Mouse (Mus musculus): Measurements from ENCODE around the gene Gpr171. TPM values are rescaled to one million over a fixed set of nuclear protein-coding genes. Genes with fewer than 3 reads are reported as not detected.
A peak's percentile ranks its signal among the peaks of the same experiment; 100 is the strongest.
"Not testable (repeated sequence)": the region's sequence is repeated elsewhere in the genome, so short reads cannot be mapped to it uniquely, and the experiment has no call there.

The Gpr171 gene
- polyA plus RNA-seq, 1 experiment from 2014 or later = 0.20 TPM

DNA sequence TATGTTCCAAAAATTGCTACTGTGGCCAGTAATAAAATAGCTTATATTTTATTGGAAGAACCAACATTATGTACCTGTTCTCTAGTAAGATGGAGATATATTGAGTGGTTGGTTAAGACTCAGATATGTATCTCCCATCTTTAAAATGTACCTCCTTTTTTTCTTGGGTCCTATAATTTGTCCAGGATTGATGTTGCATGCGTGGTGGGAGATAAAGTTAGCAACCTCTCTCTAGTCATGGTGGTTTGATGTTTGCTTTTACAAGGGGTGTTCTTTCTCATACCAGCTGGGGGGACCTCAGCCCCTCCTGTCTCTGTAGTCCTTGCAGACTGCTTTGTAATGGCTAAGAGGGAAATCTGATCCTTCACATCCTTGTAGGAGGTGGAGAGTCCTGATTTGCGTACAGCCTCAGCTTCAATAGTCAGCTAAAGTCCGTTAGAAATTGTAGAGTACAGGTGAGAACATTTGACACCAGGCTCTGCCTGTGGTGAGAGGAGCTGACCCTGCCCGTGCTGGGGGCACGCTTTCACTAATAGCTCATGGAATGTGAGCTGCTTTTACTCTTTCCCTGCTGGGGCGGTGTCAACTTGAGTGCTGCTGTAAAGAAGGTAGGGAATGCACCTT is 21.2 kb downstream of the Gpr171 start:
- ATAC-seq (replicated peaks; ENCODE audit: low FRiP score, low read depth) = peak; percentile 10; the same call in 1 of the 2 replicates
- no peaks in the 10 kb centered on the region for H3K9me3 ChIP-seq (replicated peaks; ENCODE audit: low read length)

DNA sequence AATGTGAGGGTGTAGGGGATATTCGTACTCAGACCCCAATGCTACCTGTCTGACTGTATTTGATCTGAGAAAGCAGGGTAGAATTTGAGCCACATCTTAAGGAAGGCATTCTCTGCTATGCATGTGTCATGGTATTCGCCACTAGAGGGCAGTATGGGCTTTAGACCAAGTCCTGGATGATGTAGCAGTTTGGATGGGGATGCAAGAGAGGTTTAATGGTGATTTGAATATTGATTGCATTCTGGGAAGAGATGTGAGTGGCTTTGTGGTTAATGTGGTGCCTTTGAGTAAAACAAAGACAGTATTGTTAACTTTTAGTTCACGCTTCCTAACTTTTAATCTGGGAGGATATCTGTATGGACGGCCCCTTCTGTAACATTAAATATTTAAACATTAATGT is 22.3 kb downstream of the Gpr171 start:
- ATAC-seq (replicated peaks; ENCODE audit: low FRiP score, low read depth) = no peak
- peak; percentile 68 for DNase-seq (ENCODE audit: low spot score)
- H3K9me3 ChIP-seq (replicated peaks; ENCODE audit: low read length) = no peaks in the 10 kb centered on the region
- WGBS = 42% methylated on average over 4 of the region's 4 CpGs
- H3K27ac ChIP-seq = no peak overlapping the region
- H3K27me3 ChIP-seq (ENCODE audit: insufficient read depth, low read length) = no peaks in the 10 kb centered on the region
- peak; percentile 77 for TF ChIP-seq CTCF (IDR thresholded peaks at IDR 0.05; ENCODE audit: low read depth)
- no peak overlapping the region for H3K4me3 ChIP-seq (replicated peaks; ENCODE audit: low read depth, low read length)
- H3K4me2 ChIP-seq (ENCODE audit: low read length) = no peak overlapping the region
- no peak overlapping the region for H3K9ac ChIP-seq (ENCODE audit: low read depth, low read length)
- peaks cover 6% of the 10 kb centered on the region; the same call in 1 of the 2 replicates for H3K4me1 ChIP-seq (replicated peaks; ENCODE audit: insufficient read depth, low read length)
- H3K36me3 ChIP-seq (ENCODE audit: insufficient read depth, low read length) = no peaks in the 10 kb centered on the region

More for the DNA sequence above, 21.2 kb downstream of the Gpr171 start:
- Histone ChIP-seq H3K27ac (no peak overlapping the region), H3K9ac (ENCODE audit: low read depth, low read length) (no peak overlapping the region), H3K27me3 (ENCODE audit: insufficient read depth, low read length) (no peaks in the 10 kb centered on the region), H3K4me2 (ENCODE audit: low read length) (no peak overlapping the region), H3K36me3 (ENCODE audit: insufficient read depth, low read length) (no peaks in the 10 kb centered on the region), H3K4me1 (replicated peaks; ENCODE audit: insufficient read depth, low read length) (peaks cover 6% of the 10 kb centered on the region; the same call in 1 of the 2 replicates), H3K4me3 (replicated peaks; ENCODE audit: low read depth, low read length) (no peak overlapping the region)
- no peak for TF ChIP-seq CTCF (IDR thresholded peaks at IDR 0.05; ENCODE audit: low read depth)
- DNase-seq (ENCODE audit: low spot score) = peak; percentile 33
- 18% methylated on average over 6 of the region's 6 CpGs for WGBS

DNA sequence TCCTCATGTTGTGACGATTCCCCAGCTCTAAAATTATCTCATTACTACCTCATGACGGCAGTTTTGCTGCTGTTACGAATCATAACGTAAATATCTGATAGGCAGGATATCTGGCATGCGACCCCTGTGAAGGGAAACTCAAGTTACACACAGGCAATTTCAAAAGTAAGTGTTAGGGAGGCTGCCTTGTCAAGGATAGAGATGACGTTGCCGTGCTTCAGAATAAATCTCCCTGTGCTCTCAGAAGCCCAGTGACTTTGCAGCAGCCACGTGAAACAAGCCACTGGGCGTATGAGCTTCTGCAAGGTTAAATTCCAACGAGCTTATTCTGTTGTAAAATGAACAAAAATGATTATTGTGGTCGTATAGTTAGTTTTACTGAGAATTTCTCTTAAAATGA is 23.0 kb downstream of the Gpr171 start:
- 51% methylated on average over 11 of the region's 11 CpGs for WGBS
- no peak overlapping the region for H3K4me2 ChIP-seq (ENCODE audit: low read length)
- H3K9me3 ChIP-seq (replicated peaks; ENCODE audit: low read length) = no peaks in the 10 kb centered on the region
- ATAC-seq (replicated peaks; ENCODE audit: low FRiP score, low read depth) (no peak), DNase-seq (ENCODE audit: low spot score) (no peak)
- TF ChIP-seq CTCF (IDR thresholded peaks at IDR 0.05; ENCODE audit: low read depth) = no peak
- peaks cover 6% of the 10 kb centered on the region; the same call in 1 of the 2 replicates for H3K4me1 ChIP-seq (replicated peaks; ENCODE audit: insufficient read depth, low read length)
- no peaks in the 10 kb centered on the region for H3K36me3 ChIP-seq (ENCODE audit: insufficient read depth, low read length)
- H3K27ac ChIP-seq = no peak overlapping the region
- H3K4me3 ChIP-seq (replicated peaks; ENCODE audit: low read depth, low read length) = no peak overlapping the region
- no peak overlapping the region for H3K9ac ChIP-seq (ENCODE audit: low read depth, low read length)
- no peaks in the 10 kb centered on the region for H3K27me3 ChIP-seq (ENCODE audit: insufficient read depth, low read length)

DNA sequence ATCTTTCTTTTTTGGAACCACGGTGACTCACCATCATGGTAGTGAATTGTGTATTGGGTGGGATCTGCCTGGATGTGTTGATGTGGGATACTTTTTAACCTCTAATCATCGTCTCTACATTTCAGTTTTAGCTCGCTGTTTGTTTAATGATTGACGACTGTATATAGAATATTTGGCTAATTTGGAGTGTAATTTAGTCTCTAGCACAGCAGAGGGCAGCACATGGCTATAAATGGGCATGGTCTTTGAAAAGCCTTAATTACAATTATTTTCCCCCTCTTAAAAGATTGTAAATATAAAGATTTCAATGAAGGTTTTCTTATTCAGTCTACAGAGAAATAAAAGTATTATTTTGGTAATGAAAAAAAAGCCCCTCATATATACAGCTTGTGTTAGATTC is 24.3 kb downstream of the Gpr171 start:
- H3K9me3 ChIP-seq (replicated peaks; ENCODE audit: low read length) = no peaks in the 10 kb centered on the region
- no peak for ATAC-seq (replicated peaks; ENCODE audit: low FRiP score, low read depth)
- no peaks in the 10 kb centered on the region for H3K36me3 ChIP-seq (ENCODE audit: insufficient read depth, low read length)
- no peak overlapping the region for H3K4me3 ChIP-seq (replicated peaks; ENCODE audit: low read depth, low read length)
- H3K9ac ChIP-seq (ENCODE audit: low read depth, low read length) = no peak overlapping the region
- peak; percentile 71 for TF ChIP-seq CTCF (IDR thresholded peaks at IDR 0.05; ENCODE audit: low read depth)
- DNase-seq (ENCODE audit: low spot score) = peak; percentile 49
- H3K27me3 ChIP-seq (ENCODE audit: insufficient read depth, low read length) = no peaks in the 10 kb centered on the region
- peaks cover 6% of the 10 kb centered on the region; the same call in 1 of the 2 replicates for H3K4me1 ChIP-seq (replicated peaks; ENCODE audit: insufficient read depth, low read length)
- no peak overlapping the region for H3K27ac ChIP-seq
- H3K4me2 ChIP-seq (ENCODE audit: low read length) = no peak overlapping the region
- 43% methylated on average over 4 of the region's 4 CpGs for WGBS

DNA sequence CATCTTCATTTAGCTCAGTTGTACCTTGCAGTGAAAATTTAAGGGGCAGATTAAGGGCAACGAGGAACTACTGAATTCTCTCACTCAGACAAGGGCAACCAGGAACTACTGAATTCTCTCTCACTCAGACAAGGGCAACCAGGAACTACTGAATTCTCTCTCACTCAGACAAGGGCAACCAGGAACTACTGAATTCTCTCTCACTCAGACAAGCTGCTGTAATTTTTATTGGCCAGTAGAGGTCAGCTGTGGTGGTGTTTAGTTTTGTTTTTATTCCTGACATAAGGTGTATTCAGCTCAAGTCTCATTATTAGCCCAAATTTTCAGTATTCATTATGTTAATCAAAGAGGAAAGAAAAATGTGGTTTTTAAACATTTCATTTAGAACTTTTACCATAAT is 32.5 kb downstream of the Gpr171 start:
- H3K4me2 ChIP-seq (ENCODE audit: low read length); H3K9ac ChIP-seq (ENCODE audit: low read depth, low read length); ATAC-seq (replicated peaks; ENCODE audit: low FRiP score, low read depth); H3K27me3 ChIP-seq (ENCODE audit: insufficient read depth, low read length); H3K4me3 ChIP-seq (replicated peaks; ENCODE audit: low read depth, low read length); DNase-seq (ENCODE audit: low spot score); H3K27ac ChIP-seq; H3K4me1 ChIP-seq (replicated peaks; ENCODE audit: insufficient read depth, low read length); H3K36me3 ChIP-seq (ENCODE audit: insufficient read depth, low read length); H3K9me3 ChIP-seq (replicated peaks; ENCODE audit: low read length): not testable (repeated sequence)
- WGBS = 93% methylated on average over 1 of the region's 1 CpGs
- TF ChIP-seq CTCF (IDR thresholded peaks at IDR 0.05; ENCODE audit: low read depth) = peak; percentile 43

DNA sequence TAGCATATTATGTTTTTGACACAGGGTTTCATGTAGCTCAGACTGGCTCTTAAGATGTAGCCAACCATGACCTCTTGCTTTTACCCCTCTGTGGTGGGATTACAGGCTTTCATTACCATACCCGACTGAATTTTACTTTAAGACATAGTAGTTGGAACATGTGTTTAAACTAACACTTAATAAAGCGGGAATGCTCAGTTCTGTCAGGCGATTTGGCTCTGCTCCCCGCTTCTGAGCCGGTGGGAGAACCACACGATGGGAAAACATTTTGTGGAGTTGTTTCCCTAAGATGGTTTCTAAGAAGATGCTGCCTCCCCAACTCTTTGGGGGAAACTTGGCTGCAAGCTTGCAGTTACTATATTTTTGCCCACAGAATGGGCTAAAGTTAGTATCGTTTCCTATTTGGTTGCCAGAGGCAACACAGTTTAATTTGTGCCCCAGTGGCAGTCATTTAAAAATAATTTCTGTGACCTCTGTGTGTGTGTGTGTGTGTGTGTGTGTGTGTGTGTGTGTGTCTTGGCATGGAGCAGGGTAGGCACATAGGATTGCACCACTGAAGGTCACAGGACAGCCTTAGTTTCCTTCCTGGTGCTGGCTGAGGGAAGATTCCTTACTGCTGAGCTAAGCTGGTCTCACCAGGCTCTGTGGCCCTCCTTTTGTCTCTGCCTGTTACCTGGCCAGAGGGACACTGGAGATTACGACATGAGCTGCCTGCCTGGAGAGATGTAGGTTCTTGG is 34.9 kb downstream of the Gpr171 start:
- Histone ChIP-seq H3K27ac (no peak overlapping the region), H3K4me2 (ENCODE audit: low read length) (no peak overlapping the region), H3K4me1 (replicated peaks; ENCODE audit: insufficient read depth, low read length) (no peaks in the 10 kb centered on the region), H3K27me3 (ENCODE audit: insufficient read depth, low read length) (no peaks in the 10 kb centered on the region), H3K9me3 (replicated peaks; ENCODE audit: low read length) (no peaks in the 10 kb centered on the region), H3K4me3 (replicated peaks; ENCODE audit: low read depth, low read length) (no peak overlapping the region), H3K36me3 (ENCODE audit: insufficient read depth, low read length) (no peaks in the 10 kb centered on the region), H3K9ac (ENCODE audit: low read depth, low read length) (no peak overlapping the region)
- no peak for ATAC-seq (replicated peaks; ENCODE audit: low FRiP score, low read depth)
- WGBS = 51% methylated on average over 8 of the region's 8 CpGs
- DNase-seq (ENCODE audit: low spot score) = no peak
- TF ChIP-seq CTCF (IDR thresholded peaks at IDR 0.05; ENCODE audit: low read depth) = no peak

Measured in kidney, postnatal 0 days (tissue).